Mouse (Mus musculus) midbrain, embryonic 13.5 days (tissue): ENCODE data around the gene Fads1. TPM values are rescaled to one million over a fixed set of nuclear protein-coding genes. Genes with fewer than 3 reads are reported as not detected.

ENCODE experiments used
- ATAC-seq: fragments of 200-750 bp; cut with Nextera tagmentation; 2 replicates; pipeline ENCODE4 v1.8.0; 2017; ENCODE audit warnings: mild to moderate bottlenecking, moderate TSS enrichment, moderate library complexity
- H3K27ac ChIP-seq: fragments of 300-500 bp; sonication (generic); 2 replicates; pipeline ENCODE4 v1.5.1; 2015; ENCODE audit warnings: inconsistent platforms, mild to moderate bottlenecking, moderate library complexity
- H3K27me3 ChIP-seq: fragments of 300-500 bp; sonication (generic); 2 replicates; pipeline ENCODE4 v1.6.1; 2015; ENCODE audit warnings: mild to moderate bottlenecking, inconsistent platforms
- H3K36me3 ChIP-seq: fragments of 300-500 bp; sonication (generic); 2 replicates; pipeline ENCODE4 v1.6.1; 2015; ENCODE audit warnings: mild to moderate bottlenecking, inconsistent platforms
- H3K4me1 ChIP-seq: fragments of 300-500 bp; sonication (generic); replicated peaks from 2 replicates; pipeline ENCODE4 v1.6.1; 2015; ENCODE audit warnings: inconsistent platforms
- H3K4me2 ChIP-seq: fragments of 300-500 bp; sonication (generic); replicated peaks from 2 replicates; pipeline ENCODE4 v1.6.1; 2015; ENCODE audit warnings: moderate library complexity, mild to moderate bottlenecking, inconsistent platforms
- H3K4me3 ChIP-seq: fragments of 300-500 bp; sonication (generic); replicated peaks from 2 replicates; pipeline ENCODE4 v1.5.1; 2015; ENCODE audit warnings: mild to moderate bottlenecking, inconsistent platforms
- H3K9ac ChIP-seq: fragments of 300-500 bp; sonication (generic); replicated peaks from 2 replicates; pipeline ENCODE4 v1.6.1; 2015; ENCODE audit warnings: mild to moderate bottlenecking, inconsistent platforms
- H3K9me3 ChIP-seq: fragments of 300-500 bp; sonication (generic); 2 replicates; pipeline ENCODE4 v1.6.1; 2016; ENCODE audit warnings: mild to moderate bottlenecking, inconsistent platforms
- WGBS: fragments of 180-500 bp; shearing (Covaris S2); methylation state at CpG from one replicate; pipeline ENCODE4 v1.1.7; 2015; 5-methylcytosine and 5-hydroxymethylcytosine counted together
- polyA plus RNA-seq: library from polyadenylated mRNA; unstranded; fragments of >200 nt; fragmentation: Nextera tagmentation; extraction: Ambion mirVana; gene quantifications from 2 replicates; pipeline ENCODE4 v1.2.1, GENCODE M21; 2015

The Fads1 gene
- polyA plus RNA-seq, 1 experiment from 2014 or later = 173 TPM

DNA sequence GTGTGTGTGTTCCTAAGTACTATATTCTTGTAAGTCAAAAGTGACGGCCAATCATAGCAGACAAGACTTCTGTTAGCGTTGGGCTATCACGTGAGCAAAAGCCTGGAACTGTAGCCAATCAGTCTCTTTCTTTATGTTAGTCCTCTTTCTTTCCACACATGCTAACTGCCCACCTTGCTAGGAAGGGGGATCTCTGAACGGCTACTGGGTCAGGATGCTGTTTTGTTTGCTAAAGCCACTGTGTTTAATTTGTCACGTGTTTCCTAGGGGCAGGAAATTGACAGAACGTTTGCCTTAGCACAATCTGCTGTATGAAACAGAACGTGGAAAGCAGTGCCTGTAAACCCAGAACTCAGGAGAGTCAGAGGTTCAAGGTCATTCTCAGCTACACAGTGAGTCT is 546 bp upstream of the Fads1 start:
- 38% methylated on average over 7 of the region's 7 CpGs for WGBS

DNA sequence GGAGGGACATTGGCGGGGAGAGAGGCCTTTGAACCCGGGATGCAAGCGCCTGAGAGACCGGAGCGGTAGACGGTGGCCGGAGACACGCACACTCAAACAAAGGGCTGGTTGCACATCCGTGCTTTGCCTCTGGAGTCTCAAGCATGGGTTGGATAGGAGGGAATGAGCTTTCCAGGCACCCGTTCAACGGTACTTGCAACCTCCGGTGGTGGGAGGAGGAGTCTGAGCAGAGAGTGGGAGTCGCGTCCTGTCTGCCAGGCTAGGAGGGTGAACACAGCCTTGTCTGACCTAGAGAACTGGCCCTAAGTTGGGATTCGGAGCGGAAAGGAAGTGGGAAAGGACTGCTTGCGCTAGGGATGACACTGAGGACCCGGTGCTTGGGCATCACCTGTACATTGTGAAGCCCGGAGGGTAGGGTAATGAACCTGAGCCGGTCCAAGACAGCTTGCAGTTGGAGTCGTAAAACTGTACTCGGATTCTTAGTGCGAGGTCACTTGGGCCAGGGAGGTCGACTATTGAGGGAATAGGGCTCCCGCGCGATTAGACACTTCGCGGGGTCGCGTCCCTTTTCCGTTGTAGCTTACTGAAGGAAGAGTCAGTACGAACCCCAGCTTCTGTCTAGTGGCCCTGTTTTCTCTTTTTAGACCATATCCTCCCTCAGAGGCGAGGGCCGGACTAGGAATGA is 753 bp downstream of the Fads1 start:
- H3K4me1 ChIP-seq = peaks cover 47% of the 10 kb centered on the region
- peak; percentile 82 for ATAC-seq
- H3K27me3 ChIP-seq = no peaks in the 10 kb centered on the region
- H3K36me3 ChIP-seq = peaks cover 36% of the 10 kb centered on the region
- no peaks in the 10 kb centered on the region for H3K9me3 ChIP-seq
- peak overlapping the region; percentile 91 for H3K27ac ChIP-seq
- peak overlapping the region; percentile 89 for H3K9ac ChIP-seq
- H3K4me2 ChIP-seq = peak overlapping the region; percentile 91
- under 1% methylated on average over 35 of the region's 35 CpGs for WGBS
- H3K4me3 ChIP-seq = peak overlapping the region; percentile 63

More for the DNA sequence above, 546 bp upstream of the Fads1 start:
- H3K4me2 ChIP-seq = peak overlapping the region; percentile 91
- H3K27ac ChIP-seq = peak overlapping the region; percentile 91
- H3K4me1 ChIP-seq = peaks cover 37% of the 10 kb centered on the region
- H3K27me3 ChIP-seq = no peaks in the 10 kb centered on the region
- peaks cover 23% of the 10 kb centered on the region for H3K36me3 ChIP-seq
- H3K9ac ChIP-seq = peak overlapping the region; percentile 89; the same call in 1 of the 2 replicates
- H3K9me3 ChIP-seq = no peaks in the 10 kb centered on the region
- ATAC-seq = no peak; the same call in 1 of the 2 replicates
- H3K4me3 ChIP-seq = peak overlapping the region; percentile 63

DNA sequence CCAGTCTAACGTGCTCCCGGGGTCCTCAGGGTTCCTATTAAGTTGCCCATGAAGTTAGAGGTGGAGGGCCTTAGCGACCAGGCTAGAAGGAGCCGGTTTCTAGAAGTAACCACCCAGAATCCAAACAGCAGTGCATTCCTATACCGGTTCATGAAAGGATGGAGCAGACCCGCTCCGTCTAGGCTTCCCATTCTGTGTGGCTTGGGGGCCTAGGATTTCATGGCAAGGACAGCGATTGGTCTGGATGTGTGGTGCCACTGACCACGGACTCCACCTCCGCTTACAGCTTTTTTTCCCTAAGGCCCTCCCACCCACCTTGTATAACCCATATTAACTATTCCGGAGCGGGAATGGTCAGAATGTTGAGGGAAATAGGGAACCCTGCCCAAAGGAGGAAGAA is 1.4 kb downstream of the Fads1 start:
- peak overlapping the region; percentile 91 for H3K4me2 ChIP-seq
- WGBS = 3% methylated on average over 12 of the region's 12 CpGs
- H3K9ac ChIP-seq = peak overlapping the region; percentile 89
- no peaks in the 10 kb centered on the region for H3K9me3 ChIP-seq
- H3K36me3 ChIP-seq = peaks cover 43% of the 10 kb centered on the region
- H3K4me1 ChIP-seq = peaks cover 48% of the 10 kb centered on the region
- ATAC-seq = no peak; the same call in 1 of the 2 replicates
- H3K27ac ChIP-seq = peak overlapping the region; percentile 91
- peak overlapping the region; percentile 63 for H3K4me3 ChIP-seq
- no peaks in the 10 kb centered on the region for H3K27me3 ChIP-seq

DNA sequence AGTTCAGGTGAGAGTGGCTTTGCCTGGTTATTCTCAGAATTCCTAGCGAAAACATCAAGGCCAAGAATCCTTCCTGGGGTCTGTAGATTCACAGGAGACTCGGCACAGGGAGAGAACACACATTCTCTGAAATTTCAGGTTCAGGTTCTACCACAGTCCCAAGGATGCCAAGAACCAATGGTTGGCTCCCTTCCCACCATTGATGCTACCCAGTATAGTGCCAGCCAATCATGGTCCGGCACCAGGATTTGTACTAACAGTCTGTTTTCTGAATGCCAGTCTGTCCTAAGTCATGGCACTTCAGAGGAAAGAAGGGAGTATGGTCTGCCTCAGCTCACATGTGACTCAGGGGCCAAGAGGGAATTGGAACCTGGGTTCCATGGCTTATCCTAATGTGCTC is 3.2 kb downstream of the Fads1 start:
- H3K4me3 ChIP-seq = no peak overlapping the region
- no peak overlapping the region for H3K27ac ChIP-seq
- no peaks in the 10 kb centered on the region for H3K9me3 ChIP-seq
- 0 out of 2 replicates have a peak overlapping the region, but pooled peaks have one; percentile 2 for H3K4me2 ChIP-seq
- H3K27me3 ChIP-seq = no peaks in the 10 kb centered on the region
- peaks cover 48% of the 10 kb centered on the region for H3K4me1 ChIP-seq
- H3K9ac ChIP-seq = 0 out of 2 replicates have a peak overlapping the region, but pooled peaks have one; percentile 33
- ATAC-seq = no peak
- WGBS = 95% methylated on average over 3 of the region's 3 CpGs
- H3K36me3 ChIP-seq = peaks cover 59% of the 10 kb centered on the region

DNA sequence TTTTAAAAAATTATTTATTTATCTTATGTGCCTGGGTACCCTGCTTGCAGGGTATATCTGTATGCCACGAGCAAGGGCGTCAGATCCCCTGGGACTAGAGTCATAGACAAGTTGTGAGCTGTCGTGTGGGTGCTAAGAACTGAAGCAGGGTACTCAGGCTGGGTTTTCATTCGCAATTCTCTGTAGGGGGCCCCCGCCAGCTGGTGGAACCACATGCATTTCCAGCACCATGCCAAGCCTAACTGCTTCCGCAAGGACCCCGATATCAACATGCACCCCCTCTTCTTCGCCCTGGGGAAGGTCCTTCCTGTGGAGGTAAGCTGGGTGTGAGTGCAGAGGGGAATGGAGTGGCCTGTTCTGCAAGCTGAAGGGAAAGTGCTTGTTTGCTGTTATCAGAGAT is 3.9 kb downstream of the Fads1 start:
- peaks cover 48% of the 10 kb centered on the region for H3K4me1 ChIP-seq
- peak overlapping the region; percentile 33; the same call in 1 of the 2 replicates for H3K9ac ChIP-seq
- H3K36me3 ChIP-seq = peaks cover 66% of the 10 kb centered on the region

DNA sequence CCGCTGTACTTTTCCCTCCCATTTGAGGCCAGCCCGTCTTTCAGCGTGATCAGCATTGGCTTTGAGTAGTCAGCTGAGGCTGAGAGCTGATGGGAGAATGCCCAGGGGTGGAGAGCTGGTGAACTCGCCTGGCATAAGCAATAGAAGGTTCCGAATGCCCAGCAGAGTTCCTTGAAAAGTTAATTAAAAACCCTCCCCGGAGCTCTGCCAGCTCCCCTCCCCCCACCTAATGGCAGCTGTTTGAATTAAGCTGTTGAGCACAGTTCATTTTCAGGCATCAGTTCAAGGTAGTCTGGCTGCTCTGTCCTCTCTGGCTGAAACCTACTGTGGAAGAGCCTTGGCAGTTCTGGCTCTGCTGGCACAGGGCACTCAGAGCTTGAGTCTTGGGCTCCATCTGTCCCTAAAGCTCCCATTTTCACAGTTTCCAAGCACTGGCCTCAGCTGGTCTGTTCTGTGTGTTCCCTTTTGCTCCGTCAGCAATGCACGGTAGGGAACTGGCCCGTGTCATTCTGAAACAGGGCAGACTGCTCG is 5.7 kb downstream of the Fads1 start:
- H3K36me3 ChIP-seq = peaks cover 84% of the 10 kb centered on the region
- H3K9me3 ChIP-seq = no peaks in the 10 kb centered on the region
- H3K4me2 ChIP-seq = no peak overlapping the region
- ATAC-seq = 0 out of 2 replicates have a peak, but pooled peaks have one; percentile 7
- WGBS = 79% methylated on average over 10 of the region's 10 CpGs
- H3K4me1 ChIP-seq = peaks cover 45% of the 10 kb centered on the region
- no peak overlapping the region for H3K4me3 ChIP-seq
- 0 out of 2 replicates have a peak overlapping the region, but pooled peaks have one; percentile 21 for H3K27ac ChIP-seq
- H3K9ac ChIP-seq = no peak overlapping the region
- no peaks in the 10 kb centered on the region for H3K27me3 ChIP-seq

More for the DNA sequence above, 3.9 kb downstream of the Fads1 start:
- 93% methylated on average over 8 of the region's 8 CpGs for WGBS
- Histone ChIP-seq H3K27me3 (no peaks in the 10 kb centered on the region), H3K4me2 (no peak overlapping the region), H3K4me3 (no peak overlapping the region), H3K27ac (no peak overlapping the region), H3K9me3 (no peaks in the 10 kb centered on the region)
- no peak for ATAC-seq

DNA sequence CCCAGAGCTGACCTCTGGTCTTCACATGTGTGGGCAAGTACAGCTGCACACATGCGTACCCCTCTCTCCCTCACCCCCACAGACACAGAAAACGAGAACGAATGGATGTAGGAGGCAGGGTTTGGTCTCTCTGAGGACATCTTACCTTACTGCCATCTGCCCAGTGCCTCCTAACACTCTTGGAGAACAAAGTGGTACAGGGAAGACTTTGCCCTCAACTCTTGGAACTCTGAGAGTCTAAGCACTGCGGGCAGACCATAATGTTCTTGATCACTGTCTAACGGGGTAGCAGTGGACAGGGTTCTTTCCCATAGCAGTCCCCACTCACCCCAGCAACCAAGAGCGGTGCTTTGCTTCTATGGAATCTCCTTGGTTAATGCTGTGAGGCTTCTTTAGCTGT is 6.3 kb downstream of the Fads1 start:
- ATAC-seq = no peak
- Histone ChIP-seq H3K27me3 (no peaks in the 10 kb centered on the region), H3K4me3 (no peak overlapping the region), H3K9ac (no peak overlapping the region), H3K36me3 (peaks cover 90% of the 10 kb centered on the region), H3K4me2 (no peak overlapping the region), H3K27ac (no peak overlapping the region), H3K9me3 (no peaks in the 10 kb centered on the region), H3K4me1 (peaks cover 43% of the 10 kb centered on the region)
- 95% methylated on average over 6 of the region's 6 CpGs for WGBS

DNA sequence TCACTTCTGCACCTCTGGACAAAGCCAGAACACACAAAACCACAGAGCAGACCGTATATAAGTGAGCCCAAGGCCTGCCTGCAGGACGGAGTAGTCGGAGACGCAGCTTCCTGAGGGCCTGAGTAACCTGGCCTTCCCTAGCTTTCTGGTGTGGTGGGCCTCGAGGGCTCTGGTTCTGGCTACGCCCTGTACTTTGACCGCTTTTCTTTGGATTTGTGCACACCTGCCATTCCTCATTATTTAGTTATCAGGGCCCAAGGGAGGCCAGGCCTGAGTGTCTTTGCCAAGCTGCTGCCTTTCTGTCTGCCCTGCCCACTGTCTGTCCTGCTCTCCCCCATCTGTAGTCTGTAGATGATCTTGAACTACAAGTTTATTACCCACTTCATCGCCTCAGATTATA is 7.3 kb downstream of the Fads1 start:
- Histone ChIP-seq H3K9ac (no peak overlapping the region), H3K36me3 (peaks cover 98% of the 10 kb centered on the region), H3K4me2 (no peak overlapping the region), H3K4me3 (no peak overlapping the region), H3K9me3 (no peaks in the 10 kb centered on the region), H3K27ac (no peak overlapping the region), H3K27me3 (no peaks in the 10 kb centered on the region), H3K4me1 (peaks cover 33% of the 10 kb centered on the region)
- 92% methylated on average over 8 of the region's 8 CpGs for WGBS
- no peak for ATAC-seq

DNA sequence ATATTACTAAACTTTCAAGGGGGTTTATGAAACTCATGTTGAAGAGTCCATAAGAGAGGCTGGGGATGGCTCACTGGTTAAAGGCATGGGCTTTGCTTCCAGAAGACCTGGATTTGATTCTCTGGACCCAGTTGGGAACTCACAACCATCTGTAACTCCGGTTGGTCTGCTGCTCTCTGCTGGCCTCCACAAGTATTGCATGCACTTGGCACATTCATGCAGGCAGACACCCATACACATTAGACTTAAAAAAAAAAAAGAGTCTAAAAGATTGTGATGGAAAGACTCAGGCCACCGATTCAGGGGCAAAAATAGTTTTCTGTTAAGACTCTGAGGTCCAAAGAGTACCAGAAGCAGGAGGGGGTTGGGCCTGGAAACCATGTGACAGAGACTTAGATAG is 8.1 kb downstream of the Fads1 start:
- Histone ChIP-seq H3K4me1 (peaks cover 25% of the 10 kb centered on the region), H3K4me3 (no peak overlapping the region), H3K9me3 (no peaks in the 10 kb centered on the region), H3K27ac (no peak overlapping the region), H3K36me3 (peaks cover 98% of the 10 kb centered on the region), H3K27me3 (no peaks in the 10 kb centered on the region), H3K9ac (no peak overlapping the region), H3K4me2 (no peak overlapping the region)
- no peak for ATAC-seq
- WGBS = 50% methylated on average over 2 of the region's 2 CpGs

DNA sequence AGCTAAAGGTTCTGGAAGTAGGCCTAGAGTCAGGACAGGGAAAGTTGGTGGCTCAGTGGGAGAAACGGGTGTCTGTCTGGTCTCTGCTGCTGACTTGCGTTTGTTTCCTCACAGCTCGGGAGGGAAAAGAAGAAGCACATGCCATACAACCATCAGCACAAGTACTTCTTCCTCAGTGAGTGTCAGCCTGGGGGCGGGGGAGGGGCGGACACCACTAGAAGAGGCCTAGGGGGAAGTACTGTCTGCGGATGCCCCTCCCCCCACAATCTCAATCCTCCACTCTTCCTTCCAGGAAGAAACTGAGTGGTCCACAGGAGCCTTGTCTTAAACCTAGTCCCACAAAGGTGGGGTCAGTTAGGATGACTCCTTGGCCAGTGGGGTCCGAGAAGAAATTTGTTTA is 8.6 kb downstream of the Fads1 start:
- Histone ChIP-seq H3K4me3 (no peak overlapping the region), H3K36me3 (peaks cover 98% of the 10 kb centered on the region), H3K9ac (no peak overlapping the region), H3K4me2 (no peak overlapping the region), H3K27ac (no peak overlapping the region), H3K4me1 (peaks cover 20% of the 10 kb centered on the region), H3K9me3 (no peaks in the 10 kb centered on the region), H3K27me3 (no peaks in the 10 kb centered on the region)
- 81% methylated on average over 7 of the region's 7 CpGs for WGBS
- ATAC-seq = no peak

DNA sequence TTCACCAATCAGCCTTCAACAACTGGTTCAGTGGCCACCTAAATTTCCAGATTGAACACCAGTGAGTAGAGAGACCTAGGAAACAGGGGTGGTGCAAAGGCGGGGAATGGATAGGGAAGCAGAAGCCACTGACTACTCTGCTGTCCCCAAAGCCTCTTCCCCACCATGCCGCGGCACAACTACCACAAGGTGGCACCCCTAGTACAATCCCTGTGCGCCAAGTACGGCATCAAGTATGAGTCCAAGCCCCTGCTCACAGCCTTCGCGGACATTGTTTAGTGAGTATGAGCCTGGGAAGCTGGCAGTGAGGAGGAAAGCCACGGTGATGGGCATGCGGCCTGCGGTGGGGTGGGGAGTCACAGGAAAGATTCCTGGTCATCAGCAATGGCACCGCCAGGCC is 11.6 kb downstream of the Fads1 start:
- Histone ChIP-seq H3K27me3 (no peaks in the 10 kb centered on the region), H3K4me3 (no peak overlapping the region), H3K36me3 (peaks cover 80% of the 10 kb centered on the region), H3K9ac (no peak overlapping the region), H3K27ac (no peak overlapping the region), H3K9me3 (no peaks in the 10 kb centered on the region), H3K4me2 (no peak overlapping the region), H3K4me1 (no peaks in the 10 kb centered on the region)
- no peak for ATAC-seq
- 83% methylated on average over 11 of the region's 11 CpGs for WGBS

DNA sequence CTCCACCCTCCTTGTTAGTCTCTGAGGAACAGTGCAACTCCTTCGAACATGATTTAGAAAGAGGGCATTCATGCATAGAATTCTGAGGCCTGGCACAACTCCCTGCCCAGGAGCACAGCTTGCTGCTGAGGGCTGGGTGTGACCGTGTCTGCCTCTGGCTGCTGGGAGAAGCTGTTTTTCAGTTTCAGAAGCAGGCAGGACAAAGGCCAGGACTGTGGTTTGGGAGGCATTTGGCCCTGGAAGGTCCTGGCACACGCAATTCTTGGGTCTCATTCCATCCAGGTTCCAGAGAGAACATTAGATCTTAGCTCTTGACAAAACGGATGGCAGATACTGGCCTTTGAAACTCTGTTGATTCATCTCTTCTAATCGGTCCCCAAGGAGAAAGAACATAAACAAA is 12.6 kb downstream of the Fads1 start:
- no peak for ATAC-seq
- H3K9me3 ChIP-seq = no peaks in the 10 kb centered on the region
- H3K4me2 ChIP-seq = no peak overlapping the region
- H3K9ac ChIP-seq = no peak overlapping the region
- WGBS = 83% methylated on average over 5 of the region's 5 CpGs
- no peak overlapping the region for H3K4me3 ChIP-seq
- no peak overlapping the region for H3K27ac ChIP-seq
- no peaks in the 10 kb centered on the region for H3K4me1 ChIP-seq
- H3K36me3 ChIP-seq = peaks cover 80% of the 10 kb centered on the region
- no peaks in the 10 kb centered on the region for H3K27me3 ChIP-seq
